Mouse (Mus musculus) activated CD4-positive, CD25-positive, alpha-beta regulatory T cell (primary cell): Measurements from ENCODE around the gene Gm20877. TPM values are rescaled to one million over a fixed set of nuclear protein-coding genes. Genes with fewer than 3 reads are reported as not detected.

Experiments used
- polyA plus RNA-seq, 2 experiments: library from polyadenylated mRNA; unstranded; fragments of 100-300 nt; shearing (Covaris generic); gene quantifications; one replicate each; pipeline ENCODE4 v1.2.1; 2017

Gene Gm20877
- not detected for polyA plus RNA-seq

DNA sequence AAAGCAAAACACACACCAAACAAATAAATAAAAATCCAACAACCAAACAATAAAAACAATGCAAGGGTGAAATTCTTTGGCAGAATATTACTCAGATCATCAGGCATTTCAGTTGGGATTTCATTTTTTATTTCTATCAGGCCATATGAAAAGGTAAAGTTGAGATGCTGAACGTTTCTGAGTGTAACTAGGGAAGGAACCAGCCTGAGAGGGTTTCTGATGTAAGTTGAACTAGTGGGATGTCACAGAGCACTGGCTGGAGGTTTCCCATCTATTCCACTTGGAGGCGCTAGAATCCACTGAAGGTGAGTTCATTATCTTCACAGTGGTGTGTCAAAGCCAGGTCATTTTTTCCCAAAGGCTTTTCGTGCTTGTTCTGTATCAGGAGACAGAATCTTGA lies at the start of gene Gm20877:
Gene Gm20877 (plus strand): TSS at position 301 of the 400 bp plus-strand sequence.

